In the genomic region with DNA sequence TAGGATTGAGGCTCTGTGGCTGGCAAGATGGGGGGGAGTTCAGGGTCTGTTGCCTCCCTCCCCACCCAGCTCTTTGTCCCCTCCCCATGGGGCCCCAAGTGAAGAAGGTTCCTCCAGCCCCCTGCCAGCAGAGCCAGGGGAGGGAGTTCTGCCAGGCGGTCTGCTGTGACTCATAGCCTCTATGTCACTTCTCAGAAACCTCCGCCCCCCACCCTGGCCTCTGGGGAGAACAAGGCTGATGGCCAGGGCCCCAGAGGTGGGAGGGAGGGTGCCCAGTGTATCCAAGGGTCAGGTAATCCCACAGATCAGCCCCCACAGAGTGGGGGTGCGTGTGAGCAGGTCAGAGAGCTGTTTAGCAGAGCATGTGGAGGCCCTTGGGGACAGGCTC, we compare ENCODE assay signal across 7 mouse cellular contexts. TPM values are rescaled to one million over a fixed set of nuclear protein-coding genes. Genes with fewer than 3 reads are reported as not detected.
A peak's percentile ranks its signal among the peaks of the same experiment; 100 is the strongest.
DNase-seq lines count a peak whose midpoint lies in the region; ATAC-seq and TF ChIP-seq lines count a peak whose summit lies in the region.

No protein-coding gene starts in this region.

- H3K9ac ChIP-seq in heart, postnatal 0 days (replicated peaks; ENCODE audit: low read depth, low read length): peak overlapping the region; percentile 95
- H3K9ac ChIP-seq in midbrain, postnatal 0 days (replicated peaks; ENCODE audit: low read length, poor library complexity, severe bottlenecking): peak overlapping the region; percentile 54

- TF ChIP-seq POLR2A in bone marrow, adult 2 months (IDR thresholded peaks at IDR 0.05; ENCODE audit: borderline replicate concordance, control insufficient read depth, low read depth, low read length): no peak

- H3K4me2 ChIP-seq in heart, postnatal 0 days (ENCODE audit: low read depth, low read length): peak overlapping the region; percentile 85
- H3K4me2 ChIP-seq in midbrain, postnatal 0 days (ENCODE audit: low read depth, low read length, poor library complexity, severe bottlenecking): peak overlapping the region; percentile 90

- H3K27ac ChIP-seq in bone marrow, adult 2 months (ENCODE audit: control insufficient read depth, insufficient read depth, low read depth, low read length, poor library complexity): peak overlapping the region; percentile 85
- H3K27ac ChIP-seq in heart, postnatal 0 days (ENCODE audit: low read depth): peak overlapping the region; percentile 99
- peak overlapping the region; percentile 98 for H3K27ac ChIP-seq in midbrain, postnatal 0 days (ENCODE audit: low read depth, low read length)

- no peaks in the 10 kb centered on the region for H3K9me3 ChIP-seq in heart, postnatal 0 days (replicated peaks; ENCODE audit: control insufficient read depth, low read length)
- H3K9me3 ChIP-seq in midbrain, postnatal 0 days (ENCODE audit: low read length): no peaks in the 10 kb centered on the region

- no peak for ATAC-seq in heart, postnatal 0 days (ENCODE audit: insufficient read depth, low read depth)
- ATAC-seq in midbrain, postnatal 0 days (ENCODE audit: low FRiP score): no peak

- TF ChIP-seq EP300 in heart, postnatal 0 days (IDR thresholded peaks at IDR 0.05; ENCODE audit: low read depth): no peak

- no peak for TF ChIP-seq CTCF in bone marrow, adult 2 months (IDR thresholded peaks at IDR 0.05; ENCODE audit: control insufficient read depth, insufficient read depth, low read length)
- no peak for TF ChIP-seq CTCF in heart, postnatal 0 days (IDR thresholded peaks at IDR 0.05; ENCODE audit: low read depth)
- no peak for TF ChIP-seq CTCF in midbrain, postnatal 0 days (IDR thresholded peaks at IDR 0.05)

- H3K4me3 ChIP-seq in bone marrow, adult 2 months (replicated peaks; ENCODE audit: control insufficient read depth, low read depth, low read length): no peak overlapping the region
- peak overlapping the region; percentile 90 for H3K4me3 ChIP-seq in heart, postnatal 0 days (ENCODE audit: low read depth, low read length)
- H3K4me3 ChIP-seq in midbrain, postnatal 0 days (ENCODE audit: low read depth, low read length): peak overlapping the region; percentile 91

- WGBS in bone marrow, adult 2 months: 66% methylated on average over 3 of the region's 3 CpGs
- WGBS in heart, postnatal 0 days: 30% methylated on average over 3 of the region's 3 CpGs
- WGBS in midbrain, postnatal 0 days: 25% methylated on average over 3 of the region's 3 CpGs

- DNase-seq in testis, postnatal 14 days (ENCODE audit: low spot score): peak; percentile 54
- no peak for DNase-seq in testis, postnatal 10 days (ENCODE audit: low spot score)
- no peak for DNase-seq in heart, postnatal 0 days (ENCODE audit: low spot score)
- DNase-seq in kidney, postnatal 4 days: peak; percentile 80 to 89
- no peak for DNase-seq in midbrain, postnatal 0 days (ENCODE audit: low spot score)
- no peak for DNase-seq in gastrocnemius, postnatal 4 days (ENCODE audit: low spot score in 2 of 2)

- peaks cover 68% of the 10 kb centered on the region for H3K36me3 ChIP-seq in heart, postnatal 0 days (replicated peaks; ENCODE audit: control insufficient read depth, insufficient read depth, low read length)
- peaks cover 51% of the 10 kb centered on the region for H3K36me3 ChIP-seq in midbrain, postnatal 0 days (ENCODE audit: insufficient read depth, low read length)

- H3K27me3 ChIP-seq in heart, postnatal 0 days (ENCODE audit: control insufficient read depth, insufficient read depth, low read length): no peaks in the 10 kb centered on the region
- no peaks in the 10 kb centered on the region for H3K27me3 ChIP-seq in midbrain, postnatal 0 days (ENCODE audit: insufficient read depth, low read length)

- peaks cover 3% of the 10 kb centered on the region for H3K4me1 ChIP-seq in bone marrow, adult 2 months (ENCODE audit: control insufficient read depth, insufficient read depth, low read length)
- H3K4me1 ChIP-seq in heart, postnatal 0 days (ENCODE audit: control insufficient read depth, insufficient read depth): peaks cover 34% of the 10 kb centered on the region
- H3K4me1 ChIP-seq in midbrain, postnatal 0 days (ENCODE audit: insufficient read depth, low read length): peaks cover 15% of the 10 kb centered on the region

RNA-seq across cellular contexts. Expression of a gene that starts 4.8 kb away (rescaled TPM):
- polyA plus RNA-seq in bone marrow, adult 2 months (2011; ENCODE audit: insufficient read depth, insufficient read length, low replicate concordance, missing spikeins): 36.0 and 53.2 TPM in 2 replicates
- 100 and 122 TPM in 2 replicates for total RNA-seq in heart, postnatal 0 days (2014; rRNA removed; ENCODE audit: low replicate concordance)
- 12.4 and 15.8 TPM in 2 replicates for polyA plus RNA-seq in heart, postnatal 0 days (2015; fragmentation: Nextera tagmentation; extraction: Ambion mirVana)
- total RNA-seq in midbrain, postnatal 0 days (2014; rRNA removed): 114 and 143 TPM in 2 replicates
- 16.3 and 17.2 TPM in 2 replicates for polyA plus RNA-seq in midbrain, postnatal 0 days (2015; fragmentation: Nextera tagmentation; extraction: Ambion mirVana)
- total RNA-seq in gastrocnemius, postnatal 4 days (2021): 10 to 100 TPM; 67.7 to 74.0 TPM

RNA-seq across cellular contexts. Expression of a gene that starts 12.2 kb away (rescaled TPM):
- 3.4 and 3.7 TPM in 2 replicates for polyA plus RNA-seq in bone marrow, adult 2 months (2011; ENCODE audit: insufficient read depth, insufficient read length, low replicate concordance, missing spikeins)
- 2.8 and 5.9 TPM in 2 replicates for total RNA-seq in heart, postnatal 0 days (2014; rRNA removed; ENCODE audit: low replicate concordance)
- polyA plus RNA-seq in heart, postnatal 0 days (2015; fragmentation: Nextera tagmentation; extraction: Ambion mirVana): 1.0 and 1.1 TPM in 2 replicates
- total RNA-seq in midbrain, postnatal 0 days (2014; rRNA removed): 273 and 276 TPM in 2 replicates
- 120 and 121 TPM in 2 replicates for polyA plus RNA-seq in midbrain, postnatal 0 days (2015; fragmentation: Nextera tagmentation; extraction: Ambion mirVana)
- total RNA-seq in gastrocnemius, postnatal 4 days (2021): 1 to 10 TPM; 2.2 to 2.7 TPM

RNA-seq across cellular contexts. Expression of a gene that starts 12.9 kb away (rescaled TPM):
- polyA plus RNA-seq in bone marrow, adult 2 months (2011; ENCODE audit: insufficient read depth, insufficient read length, low replicate concordance, missing spikeins): 200 and 277 TPM in 2 replicates
- 121 and 163 TPM in 2 replicates for total RNA-seq in heart, postnatal 0 days (2014; rRNA removed; ENCODE audit: low replicate concordance)
- polyA plus RNA-seq in heart, postnatal 0 days (2015; fragmentation: Nextera tagmentation; extraction: Ambion mirVana): 208 and 330 TPM in 2 replicates
- total RNA-seq in midbrain, postnatal 0 days (2014; rRNA removed): 315 and 337 TPM in 2 replicates
- polyA plus RNA-seq in midbrain, postnatal 0 days (2015; fragmentation: Nextera tagmentation; extraction: Ambion mirVana): 760 and 829 TPM in 2 replicates
- 100 to 1,000 TPM; 107 to 153 TPM for total RNA-seq in gastrocnemius, postnatal 4 days (2021)

RNA-seq across cellular contexts. Expression of a gene that starts 14.4 kb away (rescaled TPM):
- polyA plus RNA-seq in bone marrow, adult 2 months (2011; ENCODE audit: insufficient read depth, insufficient read length, low replicate concordance, missing spikeins): 131 and 178 TPM in 2 replicates
- 970 and 972 TPM in 2 replicates for total RNA-seq in heart, postnatal 0 days (2014; rRNA removed; ENCODE audit: low replicate concordance)
- 1,858 and 1,876 TPM in 2 replicates for polyA plus RNA-seq in heart, postnatal 0 days (2015; fragmentation: Nextera tagmentation; extraction: Ambion mirVana)
- 231 and 259 TPM in 2 replicates for total RNA-seq in midbrain, postnatal 0 days (2014; rRNA removed)
- 607 and 661 TPM in 2 replicates for polyA plus RNA-seq in midbrain, postnatal 0 days (2015; fragmentation: Nextera tagmentation; extraction: Ambion mirVana)
- total RNA-seq in gastrocnemius, postnatal 4 days (2021): 100 to 1,000 TPM; 522 to 564 TPM

RNA-seq across cellular contexts. Expression of a gene that starts 19.9 kb away (rescaled TPM):
- 8.8 and 23.7 TPM in 2 replicates for polyA plus RNA-seq in bone marrow, adult 2 months (2011; ENCODE audit: insufficient read depth, insufficient read length, low replicate concordance, missing spikeins)
- 0.66 and 8.9 TPM in 2 replicates for total RNA-seq in heart, postnatal 0 days (2014; rRNA removed; ENCODE audit: low replicate concordance)
- polyA plus RNA-seq in heart, postnatal 0 days (2015; fragmentation: Nextera tagmentation; extraction: Ambion mirVana): 4.6 and 5.7 TPM in 2 replicates
- total RNA-seq in midbrain, postnatal 0 days (2014; rRNA removed): 2.3 and 2.8 TPM in 2 replicates
- 4.1 and 5.3 TPM in 2 replicates for polyA plus RNA-seq in midbrain, postnatal 0 days (2015; fragmentation: Nextera tagmentation; extraction: Ambion mirVana)
- 1 to 10 TPM; 3.4 to 3.8 TPM for total RNA-seq in gastrocnemius, postnatal 4 days (2021)

Comparison
In these comparisons a context has a peak if more than half of its experiments do, and no peak if none do; other contexts are left out.
1. DNase-seq: peak in testis, postnatal 14 days (single experiment) and kidney, postnatal 4 days (2 of 2); none in testis, postnatal 10 days (single experiment), heart, postnatal 0 days (single experiment), midbrain, postnatal 0 days (single experiment) and gastrocnemius, postnatal 4 days (0 of 2).
2. RNA of a gene that starts 12.2 kb away (total RNA-seq): 273 to 276 TPM in midbrain, postnatal 0 days; 2.8 to 5.9 TPM in heart, postnatal 0 days and 2.2 to 2.7 TPM in gastrocnemius, postnatal 4 days; every median in the first group is over 10 times any median in the second.
3. Peak in every context shown above with its lines, with median percentiles within 50 percentile points of each other: H3K27ac ChIP-seq.